8 mouse cellular contexts compared by ENCODE assay signal in genomic region chr5:76013881-76014431, GRCm38 (mm10). TPM values are rescaled to one million over a fixed set of nuclear protein-coding genes. Genes with fewer than 3 reads are reported as not detected.
A peak's percentile ranks its signal among the peaks of the same experiment; 100 is the strongest.
DNase-seq lines count a peak whose midpoint lies in the region.
"Had no signal": no experiment of that assay in that cellular context is flagged by ENCODE, and none has a peak within 500 bp of the region (broad histone marks: within the 10 kb centered on the region; RNA-seq: fewer than 3 reads in every experiment).

No protein-coding gene starts in this region.

- DNase-seq in Muller cell, postnatal 12 days (ENCODE audit: inconsistent ontology term): peak; percentile 67
- peak; percentile 18 for DNase-seq in adrenal gland, adult 8-10 months
- DNase-seq in heart, postnatal 10 days: peak; percentile 54 to 63
- DNase-seq in kidney, postnatal 36 days: peak; percentile 69 to 73
- DNase-seq in right cerebral cortex, postnatal 10 days (ENCODE audit: low spot score in 2 of 2): no peak
- no peak for DNase-seq in cerebellum, postnatal 4 days (ENCODE audit: low spot score in 2 of 2)
- DNase-seq in thymus, adult 18-20 months: no peak

- intact Hi-C loops in heart, postnatal 10 days (cut with DNase I): loop anchor here (2.0 kb wide), 1 partner anchor 35 kb away; the partner anchor contains the start of gene Kdr

RNA-seq across cellular contexts. Expression of gene Kdr, which starts 35.7 kb away (rescaled TPM):
- total RNA-seq in adrenal gland, adult 8-10 months (2022): 100 to 1,000 TPM in 2 of 4 experiments, 10 to 100 TPM in 2; 75.8 to 125 (median 99.9) TPM
- total RNA-seq in heart, postnatal 10 days (2021): 100 to 1,000 TPM; 124 to 160 TPM
- total RNA-seq: MEL had no signal

Comparison
In these comparisons a context has a peak if more than half of its experiments do, and no peak if none do; other contexts are left out.
1. DNase-seq: peak in Muller cell, postnatal 12 days (single experiment), adrenal gland, adult 8-10 months (single experiment), heart, postnatal 10 days (2 of 2) and kidney, postnatal 36 days (2 of 2); none in right cerebral cortex, postnatal 10 days (0 of 2), cerebellum, postnatal 4 days (0 of 2) and thymus, adult 18-20 months (0 of 2).